Mouse (Mus musculus) monocyte, adult 5-6 weeks (primary cell): Measurements from ENCODE around the gene Col6a3. TPM values are rescaled to one million over a fixed set of nuclear protein-coding genes. Genes with fewer than 3 reads are reported as not detected.

Experiments used
- ATAC-seq: fragments of 153-309, 156-312 bp; replicated peaks from 2 replicates; pipeline ENCODE4 v1.8.0; 2017; ENCODE audit warnings: mild to moderate bottlenecking; ENCODE audit not compliant: low TSS enrichment, insufficient number of reproducible peaks, severe bottlenecking, poor library complexity, low FRiP score
- total RNA-seq: library from RNA; stranded (forward); fragments of 200-1000, 200-491, 200-594 nt; gene quantifications from 3 replicates; pipeline ENCODE4 v1.2.3, GENCODE M21; 2017

The Col6a3 gene
- total RNA-seq, 1 experiment from 2014 or later, result not detected

- ATAC-seq, result no peak
These were observed 40.7 kb downstream of the Col6a3 start for GRCm38 (mm10) chr1:90803104-90803503.

- no peak for ATAC-seq
These were observed 42.7 kb downstream of the Col6a3 start for GRCm38 (mm10) chr1:90801067-90801466.

- ATAC-seq, result no peak
These were observed 43.3 kb downstream of the Col6a3 start for GRCm38 (mm10) chr1:90800466-90800865.

GRCm38 (mm10) chr1:90797276-90797891, 46.4 kb downstream of the Col6a3 start:
- ATAC-seq, result no peak

GRCm38 (mm10) chr1:90793368-90793767, 50.4 kb downstream of the Col6a3 start:
- no peak for ATAC-seq

- ATAC-seq, result no peak
These were observed 52.8 kb downstream of the Col6a3 start for GRCm38 (mm10) chr1:90790925-90791324.

GRCm38 (mm10) chr1:90789506-90789905, 54.3 kb downstream of the Col6a3 start:
- no peak for ATAC-seq

GRCm38 (mm10) chr1:90780446-90780845, 63.3 kb downstream of the Col6a3 start:
- no peak for ATAC-seq

GRCm38 (mm10) chr1:90779072-90779471, 64.7 kb downstream of the Col6a3 start:
- no peak for ATAC-seq

GRCm38 (mm10) chr1:90775477-90776241, 68.1 kb downstream of the Col6a3 start:
- ATAC-seq, result no peak; the same call in 1 of the 2 replicates

GRCm38 (mm10) chr1:90771172-90771571, 72.6 kb downstream of the Col6a3 start:
- ATAC-seq, result no peak

GRCm38 (mm10) chr1:90770027-90770426, 73.7 kb downstream of the Col6a3 start:
- no peak for ATAC-seq

- ATAC-seq, result no peak
These were observed 74.5 kb downstream of the Col6a3 start for GRCm38 (mm10) chr1:90769301-90769700.

- ATAC-seq, result no peak
These were observed 85.6 kb downstream of the Col6a3 start for GRCm38 (mm10) chr1:90758091-90758673.

GRCm38 (mm10) chr1:90753869-90754563, 89.8 kb downstream of the Col6a3 start:
- no peak for ATAC-seq

- ATAC-seq, result no peak
These were observed 92.5 kb downstream of the Col6a3 start for GRCm38 (mm10) chr1:90751221-90751620.

GRCm38 (mm10) chr1:90750169-90750568, 93.6 kb downstream of the Col6a3 start:
- ATAC-seq, result no peak

- no peak for ATAC-seq
These were observed 95.2 kb downstream of the Col6a3 start for GRCm38 (mm10) chr1:90748544-90748943.

GRCm38 (mm10) chr1:90743941-90744386, 99.8 kb downstream of the Col6a3 start:
- no peak for ATAC-seq
